Mouse (Mus musculus): ENCODE measurements at regions not wholly inside any gene's neighbourhood (a gene's known extent, or its start where the extent isn't known, plus 50 kb on each side); places are given as distances from the start of the nearest gene placed in this dataset.
A peak's percentile ranks its signal among the peaks of the same experiment; 100 is the strongest.

DNA sequence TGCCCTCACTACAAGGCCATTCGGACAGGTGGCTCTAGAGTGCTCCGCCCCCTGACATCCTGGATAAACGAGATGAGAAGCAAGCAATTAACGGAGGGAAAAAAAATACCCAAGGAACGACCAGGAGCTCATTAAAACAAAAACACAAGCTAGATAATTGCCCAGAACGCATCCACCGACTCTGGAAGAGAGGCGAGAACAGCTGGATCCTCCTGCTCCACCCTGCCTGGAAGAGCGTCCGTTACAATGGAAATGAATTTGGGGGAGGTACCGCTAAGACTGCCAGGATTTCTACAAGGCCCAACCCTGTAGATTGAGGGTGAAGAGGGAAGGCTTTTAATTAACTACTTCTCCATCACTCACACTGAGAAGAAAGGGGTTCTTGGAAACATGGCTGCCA lies 85.6 kb upstream of the Spaca7 start:
- Histone ChIP-seq H3K9me3 (no peaks in the 10 kb centered on the region), H3K9ac (replicated peaks) (no peak overlapping the region), H3K27me3 (peaks cover 49% of the 10 kb centered on the region), H3K4me2 (replicated peaks) (no peak overlapping the region), H3K4me3 (replicated peaks) (no peak overlapping the region), H3K27ac (no peak overlapping the region), H3K4me1 (replicated peaks) (peaks cover 24% of the 10 kb centered on the region), H3K36me3 (no peaks in the 10 kb centered on the region)
- ATAC-seq, result no peak
- WGBS, result 47% methylated on average over 11 of the region's 11 CpGs

DNA sequence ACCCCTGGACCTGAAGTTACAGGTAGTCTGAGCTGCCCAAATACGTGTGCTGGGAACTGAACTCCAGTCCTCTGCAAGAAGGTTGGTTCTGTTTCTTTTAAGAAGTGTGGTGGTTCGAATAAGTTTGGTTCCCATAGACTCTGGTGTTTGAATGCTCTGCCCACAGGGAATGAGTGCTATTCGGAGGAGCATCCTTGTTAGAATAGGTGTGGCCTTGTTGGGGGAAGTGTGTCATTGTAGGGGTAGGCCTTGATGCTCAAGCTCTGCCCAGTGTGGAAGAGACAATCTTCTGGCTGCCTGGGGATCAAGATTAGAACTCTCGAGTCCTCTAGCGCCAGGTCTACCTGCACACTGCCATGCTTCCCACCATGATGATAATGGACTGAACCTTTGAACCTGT lies 83.6 kb upstream of the Spaca7 start:
- Histone ChIP-seq H3K36me3 (no peaks in the 10 kb centered on the region), H3K27me3 (peaks cover 45% of the 10 kb centered on the region), H3K27ac (no peak overlapping the region), H3K4me1 (replicated peaks) (peaks cover 17% of the 10 kb centered on the region), H3K9ac (replicated peaks) (no peak overlapping the region), H3K9me3 (no peaks in the 10 kb centered on the region), H3K4me2 (replicated peaks) (no peak overlapping the region), H3K4me3 (replicated peaks) (no peak overlapping the region)
- 88% methylated on average over 5 of the region's 5 CpGs for WGBS
- ATAC-seq, result no peak

DNA sequence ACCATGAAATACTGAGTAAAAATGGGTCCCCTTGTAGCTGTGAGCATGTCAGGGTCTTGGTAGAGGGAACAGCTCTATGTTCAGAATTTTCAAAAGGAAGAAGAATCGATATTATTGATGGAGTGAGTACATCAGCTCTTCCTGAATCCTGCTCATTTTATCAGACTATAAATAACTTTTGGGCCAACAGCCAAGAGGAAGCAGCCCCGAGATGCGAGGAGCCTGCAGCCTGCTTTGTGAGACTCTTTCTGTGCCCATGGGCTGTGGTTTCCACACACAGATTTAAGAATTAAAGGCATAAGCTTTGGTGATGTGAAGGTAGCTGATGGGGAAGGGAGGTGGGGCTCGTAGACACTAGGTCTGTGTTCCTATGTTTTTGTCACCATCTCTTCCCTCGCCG lies 81.4 kb upstream of the Spaca7 start:
- ATAC-seq, result no peak
- Histone ChIP-seq H3K4me2 (replicated peaks) (no peak overlapping the region), H3K27me3 (peaks cover 30% of the 10 kb centered on the region; the same call in 1 of the 2 replicates), H3K9ac (replicated peaks) (no peak overlapping the region), H3K9me3 (no peaks in the 10 kb centered on the region), H3K4me3 (replicated peaks) (no peak overlapping the region), H3K4me1 (replicated peaks) (peaks cover 11% of the 10 kb centered on the region), H3K27ac (no peak overlapping the region), H3K36me3 (no peaks in the 10 kb centered on the region)
- 90% methylated on average over 6 of the region's 6 CpGs for WGBS

DNA sequence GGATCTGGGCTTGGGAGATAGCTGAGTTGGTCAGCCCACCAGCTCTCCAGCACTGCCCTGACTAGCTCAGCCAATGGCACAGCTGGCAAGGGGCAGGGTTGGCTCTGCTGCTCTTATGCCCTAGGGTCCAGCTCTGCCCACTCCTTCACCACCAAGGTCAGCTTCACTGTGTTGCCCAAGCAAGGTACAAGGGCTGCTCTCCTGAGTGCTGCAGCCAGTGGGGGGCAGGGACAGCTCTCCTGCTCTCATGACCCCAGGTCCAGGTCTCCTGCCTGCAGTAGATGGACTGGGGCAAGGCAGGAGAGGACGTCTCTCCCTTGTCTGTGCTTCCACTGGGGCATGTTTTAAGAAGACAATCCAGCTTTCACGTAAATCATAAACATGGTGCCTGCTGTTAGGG lies 80.4 kb upstream of the Spaca7 start:
- H3K9ac ChIP-seq (replicated peaks), result no peak overlapping the region
- ATAC-seq, result no peak
- WGBS, result 75% methylated on average over 2 of the region's 2 CpGs
- H3K36me3 ChIP-seq, result no peaks in the 10 kb centered on the region
- no peaks in the 10 kb centered on the region for H3K9me3 ChIP-seq
- H3K4me1 ChIP-seq (replicated peaks), result peaks cover 10% of the 10 kb centered on the region
- H3K27me3 ChIP-seq, result peaks cover 30% of the 10 kb centered on the region
- no peak overlapping the region for H3K27ac ChIP-seq
- no peak overlapping the region for H3K4me2 ChIP-seq (replicated peaks)
- H3K4me3 ChIP-seq (replicated peaks), result no peak overlapping the region

DNA sequence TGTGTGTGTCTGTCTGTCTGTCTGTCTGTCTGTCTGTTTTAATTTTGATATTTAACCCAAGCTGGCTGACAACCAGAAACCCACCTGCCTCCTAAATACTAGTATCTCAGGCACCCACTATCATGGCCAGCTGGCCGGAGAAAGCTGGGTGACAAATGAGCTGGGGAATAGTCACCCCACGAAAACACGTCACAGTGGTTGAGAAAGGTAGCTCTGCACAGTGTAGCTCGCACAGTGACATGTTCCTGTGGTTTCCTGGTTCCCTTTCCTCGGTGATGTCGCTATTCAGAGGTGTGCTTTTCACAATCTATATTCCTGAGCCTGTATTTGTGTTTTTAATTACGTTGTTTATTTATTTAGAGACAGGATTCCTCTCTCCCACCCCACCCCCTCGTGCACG lies 78.3 kb upstream of the Spaca7 start:
- Histone ChIP-seq H3K27me3 (peaks cover 36% of the 10 kb centered on the region), H3K4me1 (replicated peaks) (peaks cover 14% of the 10 kb centered on the region)
- WGBS, result 89% methylated on average over 9 of the region's 9 CpGs

DNA sequence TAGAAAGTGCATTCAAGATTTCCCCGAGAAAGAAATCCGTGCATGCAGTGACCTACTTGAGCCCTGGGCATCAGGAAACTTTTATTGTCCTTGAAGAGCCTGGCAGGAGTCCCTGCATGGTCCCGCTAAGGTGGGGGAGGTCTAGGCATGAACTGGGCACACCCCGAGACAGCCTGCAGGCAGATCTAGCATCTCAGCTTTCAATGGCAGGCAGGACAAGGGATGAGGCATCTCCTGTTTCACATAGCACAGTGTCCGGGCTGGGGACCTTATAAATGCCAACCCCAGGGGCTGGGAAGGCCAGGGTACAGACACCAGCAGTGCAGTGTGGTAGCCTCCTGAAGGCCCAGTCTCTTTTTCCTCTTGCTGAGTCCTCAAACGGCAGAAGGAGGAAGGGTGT lies 75.4 kb upstream of the Spaca7 start:
- 8% methylated on average over 5 of the region's 6 CpGs for WGBS
- Histone ChIP-seq H3K9me3 (no peaks in the 10 kb centered on the region), H3K27me3 (peaks cover 52% of the 10 kb centered on the region), H3K4me1 (replicated peaks) (peaks cover 39% of the 10 kb centered on the region), H3K4me3 (replicated peaks) (no peak overlapping the region), H3K9ac (replicated peaks) (no peak overlapping the region), H3K27ac (no peak overlapping the region), H3K36me3 (no peaks in the 10 kb centered on the region), H3K4me2 (replicated peaks) (no peak overlapping the region)
- no peak for ATAC-seq

More for the DNA sequence above, 78.3 kb upstream of the Spaca7 start:
- Histone ChIP-seq H3K4me2 (replicated peaks) (no peak overlapping the region), H3K4me3 (replicated peaks) (no peak overlapping the region), H3K36me3 (no peaks in the 10 kb centered on the region), H3K27ac (no peak overlapping the region), H3K9me3 (no peaks in the 10 kb centered on the region), H3K9ac (replicated peaks) (no peak overlapping the region)
- ATAC-seq, result no peak

DNA sequence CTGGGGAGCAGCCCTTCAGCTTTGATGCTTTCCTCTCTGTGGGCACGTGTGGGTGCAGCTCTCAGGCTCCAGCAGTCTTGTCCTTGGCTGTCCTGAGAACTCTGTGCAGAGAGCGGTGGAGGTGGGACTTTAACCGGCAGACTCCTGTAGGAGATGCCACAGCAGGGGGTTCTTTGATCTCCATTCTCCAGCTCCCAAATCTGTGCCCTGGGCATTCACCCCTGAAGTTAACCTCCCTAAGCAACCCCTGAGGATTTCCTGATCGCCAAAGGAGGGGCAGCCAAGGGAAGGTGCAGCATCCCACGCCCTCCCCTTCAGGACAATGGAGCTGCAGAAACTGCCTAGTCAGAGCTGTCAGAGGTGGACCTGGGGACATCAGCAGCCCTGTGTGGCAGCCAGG lies 73.2 kb upstream of the Spaca7 start:
- H3K9ac ChIP-seq (replicated peaks), result no peak overlapping the region
- H3K9me3 ChIP-seq, result no peaks in the 10 kb centered on the region
- peaks cover 40% of the 10 kb centered on the region for H3K27me3 ChIP-seq
- no peak overlapping the region for H3K4me2 ChIP-seq (replicated peaks)
- no peaks in the 10 kb centered on the region for H3K36me3 ChIP-seq
- WGBS, result 12% methylated on average over 5 of the region's 5 CpGs
- H3K4me1 ChIP-seq (replicated peaks), result peaks cover 60% of the 10 kb centered on the region
- ATAC-seq, result no peak
- no peak overlapping the region for H3K27ac ChIP-seq
- H3K4me3 ChIP-seq (replicated peaks), result no peak overlapping the region

DNA sequence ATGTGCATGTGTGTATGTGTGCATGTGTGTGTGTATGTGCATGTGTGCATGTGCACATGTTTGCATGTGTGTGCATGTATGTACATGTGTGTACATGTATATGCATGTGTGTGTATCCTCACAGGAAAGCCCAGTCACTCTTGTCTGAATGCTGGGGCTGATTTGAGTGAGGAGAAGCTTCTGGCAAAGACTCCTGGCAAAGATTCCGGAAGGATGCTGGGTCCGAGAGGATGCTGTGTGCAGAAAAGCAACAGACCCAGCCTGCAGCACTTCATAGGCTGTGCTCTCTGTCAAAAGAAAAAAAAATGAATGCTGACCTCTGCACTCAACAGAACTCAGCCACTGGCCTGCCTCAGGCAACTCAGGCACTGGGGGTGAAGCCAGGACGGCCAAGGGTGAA lies 72.5 kb upstream of the Spaca7 start:
- Histone ChIP-seq H3K4me1 (replicated peaks) (peaks cover 63% of the 10 kb centered on the region), H3K36me3 (no peaks in the 10 kb centered on the region), H3K4me2 (replicated peaks) (no peak overlapping the region), H3K9me3 (no peaks in the 10 kb centered on the region), H3K27me3 (peaks cover 42% of the 10 kb centered on the region), H3K4me3 (replicated peaks) (no peak overlapping the region), H3K27ac (no peak overlapping the region), H3K9ac (replicated peaks) (no peak overlapping the region)
- no peak for ATAC-seq
- WGBS, result 44% methylated on average over 3 of the region's 3 CpGs

DNA sequence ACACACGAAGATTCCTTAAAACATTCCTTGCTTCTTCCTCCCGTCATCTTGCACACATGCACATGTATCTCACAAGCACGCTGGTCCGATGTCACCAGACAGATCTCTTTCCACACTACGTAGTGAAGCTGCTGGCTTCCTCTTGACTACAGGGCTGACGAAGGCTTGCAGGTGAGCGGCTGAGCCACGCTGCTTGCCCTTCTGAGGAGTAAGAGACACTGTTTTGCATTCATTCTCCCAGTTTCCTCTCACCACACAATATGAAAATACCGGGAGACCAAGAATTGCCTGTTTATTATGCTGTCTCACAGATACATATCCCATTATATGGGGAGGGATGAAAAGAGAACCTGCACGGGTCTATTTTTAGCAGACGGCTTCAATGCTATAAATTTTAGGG lies 71.0 kb upstream of the Spaca7 start:
- H3K27me3 ChIP-seq, result peaks cover 51% of the 10 kb centered on the region
- H3K9ac ChIP-seq (replicated peaks), result no peak overlapping the region; the same call in 1 of the 2 replicates
- peak overlapping the region; percentile 31 for H3K4me3 ChIP-seq (replicated peaks)
- H3K9me3 ChIP-seq, result no peaks in the 10 kb centered on the region
- 3% methylated on average over 11 of the region's 11 CpGs for WGBS
- peak overlapping the region; percentile 44 for H3K27ac ChIP-seq
- H3K36me3 ChIP-seq, result no peaks in the 10 kb centered on the region
- ATAC-seq, result no peak; the same call in 1 of the 2 replicates
- H3K4me2 ChIP-seq (replicated peaks), result peak overlapping the region; percentile 57
- H3K4me1 ChIP-seq (replicated peaks), result peaks cover 60% of the 10 kb centered on the region

DNA sequence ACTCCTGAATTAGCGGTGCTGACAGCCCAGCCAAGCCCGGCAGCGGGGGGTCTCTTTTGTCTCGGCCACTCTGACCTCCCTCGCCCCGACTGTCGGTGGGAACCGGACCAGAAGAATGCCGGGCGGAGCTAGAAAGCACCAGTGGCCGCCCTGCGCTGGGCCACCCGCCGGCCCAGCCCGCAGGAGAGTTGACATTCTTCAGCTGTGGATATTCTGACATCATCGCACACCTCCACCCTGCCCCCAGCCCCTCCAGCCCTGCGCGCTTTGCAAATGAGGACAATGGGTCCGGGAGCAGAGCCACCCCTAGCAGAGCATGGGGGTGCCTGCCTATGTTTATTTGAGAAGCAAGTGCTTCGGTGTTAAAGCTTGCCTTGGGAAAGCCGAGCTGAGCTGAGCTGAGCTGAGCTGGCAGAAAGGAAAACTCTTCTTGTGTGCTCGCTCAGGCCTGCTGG lies 70.5 kb upstream of the Spaca7 start:
- Histone ChIP-seq H3K27ac (peak overlapping the region; percentile 84), H3K36me3 (no peaks in the 10 kb centered on the region), H3K4me1 (replicated peaks) (peaks cover 55% of the 10 kb centered on the region), H3K9ac (replicated peaks) (peak overlapping the region; percentile 49; the same call in 1 of the 2 replicates), H3K4me2 (replicated peaks) (peak overlapping the region; percentile 57), H3K4me3 (replicated peaks) (peak overlapping the region; percentile 31), H3K27me3 (peaks cover 47% of the 10 kb centered on the region), H3K9me3 (no peaks in the 10 kb centered on the region)
- WGBS, result 0% methylated on average over 22 of the region's 22 CpGs
- peak; percentile 81 for ATAC-seq

DNA sequence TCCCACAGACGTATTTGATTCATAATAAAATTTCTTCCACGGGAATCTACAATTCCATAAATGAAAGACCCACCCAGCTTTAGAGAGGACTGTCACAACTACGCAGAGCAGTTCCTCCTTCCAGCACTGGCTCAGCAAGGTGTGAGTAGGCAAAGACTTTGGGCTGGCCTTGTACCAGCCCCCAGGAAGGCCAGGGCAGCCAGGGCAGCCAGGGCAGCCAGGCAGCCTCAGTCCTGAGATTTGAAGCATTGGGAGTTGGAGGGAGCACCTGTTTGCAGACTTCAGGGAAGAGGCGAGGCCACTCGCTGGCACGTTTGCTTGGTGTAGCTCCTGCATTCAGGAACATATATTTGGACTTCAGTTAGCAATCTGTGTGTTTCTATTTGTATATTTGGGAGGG lies 70.0 kb upstream of the Spaca7 start:
- 0 out of 2 replicates have a peak, but pooled peaks have one; percentile 9 for ATAC-seq
- H3K9ac ChIP-seq (replicated peaks), result no peak overlapping the region
- H3K4me3 ChIP-seq (replicated peaks), result peak overlapping the region; percentile 31
- H3K4me2 ChIP-seq (replicated peaks), result peak overlapping the region; percentile 57
- 4% methylated on average over 6 of the region's 6 CpGs for WGBS
- H3K27ac ChIP-seq, result peak overlapping the region; percentile 84
- no peaks in the 10 kb centered on the region for H3K36me3 ChIP-seq
- H3K4me1 ChIP-seq (replicated peaks), result peaks cover 51% of the 10 kb centered on the region
- H3K9me3 ChIP-seq, result no peaks in the 10 kb centered on the region
- peaks cover 42% of the 10 kb centered on the region for H3K27me3 ChIP-seq

DNA sequence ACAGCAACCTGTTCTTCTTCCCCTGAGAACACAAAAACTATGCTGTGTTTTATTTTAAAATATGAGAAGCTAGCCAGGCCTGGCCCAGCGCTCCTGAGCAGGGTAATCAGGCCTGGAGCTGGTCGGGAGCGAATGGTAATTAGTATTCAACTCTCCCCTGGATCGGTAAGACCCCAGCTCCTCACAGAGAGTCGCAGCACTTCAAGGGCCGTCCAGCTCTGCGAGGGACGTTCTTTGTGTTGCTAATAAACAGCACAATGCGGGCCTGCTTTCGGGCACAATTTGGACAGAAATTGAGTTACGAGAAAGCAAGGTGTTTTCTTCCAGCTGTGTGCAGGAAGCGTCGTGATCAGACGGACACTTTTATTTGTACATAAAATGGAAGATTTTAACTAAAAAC lies 69.5 kb upstream of the Spaca7 start:
- Histone ChIP-seq H3K27ac (peak overlapping the region; percentile 84), H3K36me3 (no peaks in the 10 kb centered on the region), H3K9me3 (no peaks in the 10 kb centered on the region), H3K4me1 (replicated peaks) (peaks cover 51% of the 10 kb centered on the region), H3K9ac (replicated peaks) (no peak overlapping the region), H3K27me3 (peaks cover 40% of the 10 kb centered on the region), H3K4me3 (replicated peaks) (no peak overlapping the region), H3K4me2 (replicated peaks) (peak overlapping the region; percentile 57; the same call in 1 of the 2 replicates)
- peak; percentile 22; the same call in 1 of the 2 replicates for ATAC-seq
- 1% methylated on average over 14 of the region's 14 CpGs for WGBS

DNA sequence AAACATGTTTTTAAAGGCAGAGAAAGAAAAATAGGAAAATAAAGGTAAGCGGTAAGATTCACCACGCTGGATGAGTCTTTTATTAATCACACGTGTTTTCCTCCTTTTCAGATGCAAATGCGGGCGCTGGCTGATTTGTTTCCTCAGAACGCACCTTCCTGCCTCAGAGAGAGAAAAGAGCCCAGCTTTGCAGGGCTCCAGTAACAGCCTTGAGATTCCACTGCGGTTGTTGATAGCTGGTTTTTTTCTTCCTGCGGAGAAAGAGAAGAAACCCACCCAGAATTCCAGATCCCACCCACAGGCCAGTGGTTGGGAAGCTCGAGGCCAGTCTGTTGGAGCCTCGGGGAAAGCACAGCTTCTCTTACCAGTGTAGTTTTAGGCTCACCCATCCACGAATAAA lies 68.6 kb upstream of the Spaca7 start:
- no peaks in the 10 kb centered on the region for H3K9me3 ChIP-seq
- peaks cover 46% of the 10 kb centered on the region for H3K27me3 ChIP-seq
- no peak for ATAC-seq
- peak overlapping the region; percentile 36 for H3K4me2 ChIP-seq (replicated peaks)
- no peak overlapping the region for H3K4me3 ChIP-seq (replicated peaks)
- peaks cover 51% of the 10 kb centered on the region for H3K4me1 ChIP-seq (replicated peaks)
- WGBS, result 1% methylated on average over 11 of the region's 11 CpGs
- no peaks in the 10 kb centered on the region for H3K36me3 ChIP-seq
- H3K27ac ChIP-seq, result peak overlapping the region; percentile 65
- H3K9ac ChIP-seq (replicated peaks), result peak overlapping the region; percentile 28; the same call in 1 of the 2 replicates

Data from midbrain, embryonic 13.5 days (tissue).